Mouse (Mus musculus) G1E (cell line): ENCODE measurements around the gene Gtf2h3. TPM values are rescaled to one million over a fixed set of nuclear protein-coding genes. Genes with fewer than 3 reads are reported as not detected.
"Not testable (repeated sequence)": the region's sequence is repeated elsewhere in the genome, so short reads cannot be mapped to it uniquely, and the experiment has no call there.

Experiments
- ATAC-seq: 2 replicates; pipeline ENCODE4 v1.8.0; 2016; ENCODE audit warnings: mild to moderate bottlenecking; ENCODE audit not compliant: insufficient number of reproducible peaks, poor library complexity, low FRiP score, severe bottlenecking; ENCODE audit errors: extremely low read depth
- DNase-seq: peaks from one replicate; pipeline ENCODE4 v3.0.0; 2012; ENCODE audit warnings: low spot score
- H3K27me3 ChIP-seq: 2 replicates; pipeline ENCODE4 v1.6.1; 2012; ENCODE audit warnings: mild to moderate bottlenecking, low read length, inconsistent platforms; ENCODE audit not compliant: insufficient read depth
- H3K36me3 ChIP-seq: replicated peaks from 2 replicates; pipeline ENCODE3; 2012; ENCODE audit warnings: mild to moderate bottlenecking, inconsistent platforms
- H3K4me1 ChIP-seq: 2 replicates; pipeline ENCODE4 v1.6.1; 2012; ENCODE audit warnings: low read depth, low read length, inconsistent platforms, mixed read lengths; ENCODE audit not compliant: insufficient read depth
- H3K4me3 ChIP-seq: 2 replicates; pipeline ENCODE4 v1.5.1; 2012; ENCODE audit warnings: low read depth, mild to moderate bottlenecking, inconsistent platforms, low read length, moderate library complexity, mixed read lengths
- H3K9me3 ChIP-seq: replicated peaks from 2 replicates; pipeline ENCODE4 v1.6.1; 2012; ENCODE audit warnings: inconsistent platforms
- CTCF ChIP-seq: IDR thresholded peaks from 2 replicates; pipeline ENCODE4 v1.5.1; 2012; ENCODE audit warnings: low read depth, low read length, inconsistent platforms, mixed read lengths
- GATA1 ChIP-seq: IDR thresholded peaks from 2 replicates; pipeline ENCODE4 v1.6.1; 2012; ENCODE audit warnings: borderline replicate concordance, low read length, inconsistent platforms, mixed read lengths
- GATA2 ChIP-seq: IDR thresholded peaks from 2 replicates; pipeline ENCODE4 v1.6.1; 2012; ENCODE audit warnings: low read depth, low read length, inconsistent platforms, borderline replicate concordance
- POLR2AphosphoS5 ChIP-seq: IDR thresholded peaks from 2 replicates; pipeline ENCODE4 v1.6.1; 2012; ENCODE audit warnings: low read depth, low read length, inconsistent platforms; ENCODE audit not compliant: insufficient replicate concordance
- TAL1 ChIP-seq: conservative IDR thresholded peaks from 2 replicates; pipeline ENCODE4 v1.6.1; 2012; ENCODE audit warnings: low read depth, low read length, inconsistent platforms, mixed read lengths
- polyA plus RNA-seq: library from polyadenylated mRNA; stranded (reverse); fragments of >175 nt; gene quantifications from 2 replicates; pipeline ENCODE4 v1.2.3, GENCODE M21; 2012
- total RNA-seq, 2 experiments: library from RNA; stranded (forward) in 1 of 2; stranded (reverse) in 1 of 2; fragments of 200-1000 nt in 1 of 2; fragments of >200 nt in 1 of 2; fragmentation: Nextera tagmentation in 1 of 2; gene quantifications; 2 replicates each; pipeline ENCODE4 v1.2.3; 2014 to 2017

Gtf2h3 gene
- total and polyA plus RNA-seq, 3 experiments: 8.2 to 88.9 (median 78.6) TPM

GRCm38 (mm10) chr5:124633425-124633824, 54.5 kb downstream of the Gtf2h3 start:
- Histone ChIP-seq H3K27me3 (no peaks in the 10 kb centered on the region), H3K9me3 (no peaks in the 10 kb centered on the region), H3K36me3 (peaks cover 71% of the 10 kb centered on the region), H3K4me1 (peaks cover 18% of the 10 kb centered on the region), H3K4me3 (no peak overlapping the region)
- DNase-seq (no peak), ATAC-seq (no peak)
- no peak for TF ChIP-seq TAL1
- no peak for TF ChIP-seq GATA1
- TF ChIP-seq GATA2: no peak
- TF ChIP-seq CTCF: no peak
- no peak for TF ChIP-seq POLR2AphosphoS5

GRCm38 (mm10) chr5:124635068-124635467, 56.1 kb downstream of the Gtf2h3 start:
- peaks cover 87% of the 10 kb centered on the region for H3K36me3 ChIP-seq
- ATAC-seq, H3K4me3 ChIP-seq, H3K4me1 ChIP-seq, H3K27me3 ChIP-seq, DNase-seq, H3K9me3 ChIP-seq: not testable (repeated sequence)
- TF ChIP-seq CTCF: 0 out of 2 replicates have a peak, but pooled peaks have one; percentile 2

GRCm38 (mm10) chr5:124636139-124636538, 57.2 kb downstream of the Gtf2h3 start:
- Histone ChIP-seq H3K4me1 (no peaks in the 10 kb centered on the region), H3K36me3 (peaks cover 87% of the 10 kb centered on the region), H3K9me3 (no peaks in the 10 kb centered on the region), H3K4me3 (no peak overlapping the region), H3K27me3 (no peaks in the 10 kb centered on the region)
- DNase-seq (no peak), ATAC-seq (no peak)
- TF ChIP-seq GATA2 (no peak), CTCF (no peak), TAL1 (no peak), POLR2AphosphoS5 (no peak), GATA1 (no peak)

- H3K4me1 ChIP-seq: no peaks in the 10 kb centered on the region
- no peak for DNase-seq
- H3K4me3 ChIP-seq: no peak overlapping the region
- H3K27me3 ChIP-seq: no peaks in the 10 kb centered on the region
- peaks cover 87% of the 10 kb centered on the region for H3K36me3 ChIP-seq
- no peak for ATAC-seq
- TF ChIP-seq CTCF (no peak), GATA1 (no peak), GATA2 (no peak), POLR2AphosphoS5 (no peak), TAL1 (no peak)
- no peaks in the 10 kb centered on the region for H3K9me3 ChIP-seq
Measured at GRCm38 (mm10) chr5:124636694-124637093, 57.8 kb downstream of the Gtf2h3 start.

GRCm38 (mm10) chr5:124637300-124637699, 58.4 kb downstream of the Gtf2h3 start:
- Histone ChIP-seq H3K27me3 (no peaks in the 10 kb centered on the region), H3K4me3 (no peak overlapping the region), H3K9me3 (no peaks in the 10 kb centered on the region), H3K4me1 (no peaks in the 10 kb centered on the region), H3K36me3 (peaks cover 88% of the 10 kb centered on the region)
- no peak for TF ChIP-seq CTCF
- TF ChIP-seq POLR2AphosphoS5: no peak
- no peak for TF ChIP-seq TAL1
- no peak for TF ChIP-seq GATA1
- no peak for TF ChIP-seq GATA2
- DNase-seq (no peak), ATAC-seq (no peak)

- ATAC-seq: no peak
- no peaks in the 10 kb centered on the region for H3K9me3 ChIP-seq
- peaks cover 90% of the 10 kb centered on the region for H3K36me3 ChIP-seq
- TF ChIP-seq TAL1: no peak
- TF ChIP-seq GATA2: no peak
- H3K4me1 ChIP-seq: no peaks in the 10 kb centered on the region
- no peak for DNase-seq
- H3K27me3 ChIP-seq: no peaks in the 10 kb centered on the region
- H3K4me3 ChIP-seq: no peak overlapping the region
Measured at GRCm38 (mm10) chr5:124637836-124638235, 58.9 kb downstream of the Gtf2h3 start.

Other genes starting within 250 kb of the Gtf2h3 start
- 183 and 193 TPM in 2 replicates for gene Cdk2ap1, start 216.1 kb upstream of the Gtf2h3 start, total RNA-seq (2014; fragmentation: Nextera tagmentation)
- gene Cdk2ap1, start 216.1 kb upstream of the Gtf2h3 start, total RNA-seq (2017): 150 and 200 TPM in 2 replicates
- 145 and 163 TPM in 2 replicates for gene Cdk2ap1, start 216.1 kb upstream of the Gtf2h3 start, polyA plus RNA-seq
- gene Sbno1, start 153.1 kb upstream of the Gtf2h3 start, total RNA-seq (2014; fragmentation: Nextera tagmentation): 260 and 302 TPM in 2 replicates
- 181 and 221 TPM in 2 replicates for gene Sbno1, start 153.1 kb upstream of the Gtf2h3 start, total RNA-seq (2017)
- gene Sbno1, start 153.1 kb upstream of the Gtf2h3 start, polyA plus RNA-seq: 23.1 and 29.5 TPM in 2 replicates
- 504 and 585 TPM in 2 replicates for gene Kmt5a, start 139.2 kb upstream of the Gtf2h3 start, total RNA-seq (2014; fragmentation: Nextera tagmentation)
- gene Kmt5a, start 139.2 kb upstream of the Gtf2h3 start, total RNA-seq (2017): 85.1 and 91.8 TPM in 2 replicates
- 293 and 320 TPM in 2 replicates for gene Kmt5a, start 139.2 kb upstream of the Gtf2h3 start, polyA plus RNA-seq
- gene Rilpl2, start 100.8 kb upstream of the Gtf2h3 start, total RNA-seq (2014; fragmentation: Nextera tagmentation): 7.8 and 10.5 TPM in 2 replicates
- gene Rilpl2, start 100.8 kb upstream of the Gtf2h3 start, total RNA-seq (2017): 17.3 and 21.4 TPM in 2 replicates
- 28.3 and 30.3 TPM in 2 replicates for gene Rilpl2, start 100.8 kb upstream of the Gtf2h3 start, polyA plus RNA-seq
- 8.1 and 10.2 TPM in 2 replicates for gene Snrnp35, start 96.0 kb upstream of the Gtf2h3 start, total RNA-seq (2014; fragmentation: Nextera tagmentation)
- 9.8 and 10.1 TPM in 2 replicates for gene Snrnp35, start 96.0 kb upstream of the Gtf2h3 start, total RNA-seq (2017)
- gene Snrnp35, start 96.0 kb upstream of the Gtf2h3 start, polyA plus RNA-seq: 24.4 and 26.6 TPM in 2 replicates
- gene Rilpl1, start 47.7 kb upstream of the Gtf2h3 start, total RNA-seq (2014; fragmentation: Nextera tagmentation): 0.38 TPM in 1 of 2 replicates, not detected in the other
- 0.98 and 0.99 TPM in 2 replicates for gene Rilpl1, start 47.7 kb upstream of the Gtf2h3 start, total RNA-seq (2017)
- gene Rilpl1, start 47.7 kb upstream of the Gtf2h3 start, polyA plus RNA-seq: 0.41 and 0.52 TPM in 2 replicates
- gene Tmed2, start 38.4 kb upstream of the Gtf2h3 start, total RNA-seq (2014; fragmentation: Nextera tagmentation): 548 and 656 TPM in 2 replicates
- gene Tmed2, start 38.4 kb upstream of the Gtf2h3 start, total RNA-seq (2017): 369 and 478 TPM in 2 replicates
- gene Tmed2, start 38.4 kb upstream of the Gtf2h3 start, polyA plus RNA-seq: 114 and 167 TPM in 2 replicates
- gene Ddx55, start 26.3 kb upstream of the Gtf2h3 start, total RNA-seq (2014; fragmentation: Nextera tagmentation): 25.6 and 26.0 TPM in 2 replicates
- gene Ddx55, start 26.3 kb upstream of the Gtf2h3 start, total RNA-seq (2017): 21.7 and 21.8 TPM in 2 replicates
- gene Ddx55, start 26.3 kb upstream of the Gtf2h3 start, polyA plus RNA-seq: 17.5 and 23.1 TPM in 2 replicates
- 43.9 and 72.5 TPM in 2 replicates for gene Eif2b1, start within 50 bp of the Gtf2h3 start, total RNA-seq (2014; fragmentation: Nextera tagmentation)
- gene Eif2b1, start within 50 bp of the Gtf2h3 start, total RNA-seq (2017): 46.8 and 50.9 TPM in 2 replicates
- gene Eif2b1, start within 50 bp of the Gtf2h3 start, polyA plus RNA-seq: 10.3 and 12.0 TPM in 2 replicates
- 22.2 and 23.9 TPM in 2 replicates for gene Atp6v0a2, start 49.4 kb downstream of the Gtf2h3 start, total RNA-seq (2014; fragmentation: Nextera tagmentation)
- gene Atp6v0a2, start 49.4 kb downstream of the Gtf2h3 start, total RNA-seq (2017): 21.1 and 22.2 TPM in 2 replicates
- 7.5 and 7.8 TPM in 2 replicates for gene Atp6v0a2, start 49.4 kb downstream of the Gtf2h3 start, polyA plus RNA-seq
- gene Dnah10, start 145.9 kb downstream of the Gtf2h3 start, total RNA-seq (2014; fragmentation: Nextera tagmentation): not detected in 2 replicates
- gene Dnah10, start 145.9 kb downstream of the Gtf2h3 start, total RNA-seq (2017): 0.22 and 0.29 TPM in 2 replicates
- gene Dnah10, start 145.9 kb downstream of the Gtf2h3 start, polyA plus RNA-seq: not detected in 2 replicates